Mouse (Mus musculus) E14TG2a.4 (cell line): ENCODE measurements around the gene Plcd1.

Experiments used
- H3K27me3 ChIP-seq: 2 replicates; pipeline ENCODE4 v1.6.1; 2014; ENCODE audit warnings: low read length, control low read depth; ENCODE audit not compliant: insufficient read depth
- H3K36me3 ChIP-seq: 2 replicates; pipeline ENCODE4 v1.6.1; 2014; ENCODE audit warnings: low read length, control low read depth; ENCODE audit not compliant: insufficient read depth
- H3K4me1 ChIP-seq: replicated peaks from 2 replicates; pipeline ENCODE4 v1.6.1; 2014; ENCODE audit warnings: low read depth, low read length, control low read depth
- H3K4me3 ChIP-seq: replicated peaks from 2 replicates; pipeline ENCODE4 v1.5.1; 2014; ENCODE audit warnings: mild to moderate bottlenecking, low read length
- H3K9me3 ChIP-seq: 2 replicates; pipeline ENCODE4 v1.6.1; 2014; ENCODE audit warnings: low read length, control low read depth
- CTCF ChIP-seq: conservative IDR thresholded peaks from 2 replicates; pipeline ENCODE4 v1.5.1; 2014; ENCODE audit warnings: low read length
- NANOG ChIP-seq: IDR thresholded peaks from 2 replicates; pipeline ENCODE4 v1.6.1; 2014; ENCODE audit warnings: borderline replicate concordance, low read length, mixed read lengths
- POU5F1 ChIP-seq: IDR thresholded peaks from 2 replicates; pipeline ENCODE4 v1.6.1; 2014; ENCODE audit warnings: low read length, borderline replicate concordance

Plcd1 gene

DNA sequence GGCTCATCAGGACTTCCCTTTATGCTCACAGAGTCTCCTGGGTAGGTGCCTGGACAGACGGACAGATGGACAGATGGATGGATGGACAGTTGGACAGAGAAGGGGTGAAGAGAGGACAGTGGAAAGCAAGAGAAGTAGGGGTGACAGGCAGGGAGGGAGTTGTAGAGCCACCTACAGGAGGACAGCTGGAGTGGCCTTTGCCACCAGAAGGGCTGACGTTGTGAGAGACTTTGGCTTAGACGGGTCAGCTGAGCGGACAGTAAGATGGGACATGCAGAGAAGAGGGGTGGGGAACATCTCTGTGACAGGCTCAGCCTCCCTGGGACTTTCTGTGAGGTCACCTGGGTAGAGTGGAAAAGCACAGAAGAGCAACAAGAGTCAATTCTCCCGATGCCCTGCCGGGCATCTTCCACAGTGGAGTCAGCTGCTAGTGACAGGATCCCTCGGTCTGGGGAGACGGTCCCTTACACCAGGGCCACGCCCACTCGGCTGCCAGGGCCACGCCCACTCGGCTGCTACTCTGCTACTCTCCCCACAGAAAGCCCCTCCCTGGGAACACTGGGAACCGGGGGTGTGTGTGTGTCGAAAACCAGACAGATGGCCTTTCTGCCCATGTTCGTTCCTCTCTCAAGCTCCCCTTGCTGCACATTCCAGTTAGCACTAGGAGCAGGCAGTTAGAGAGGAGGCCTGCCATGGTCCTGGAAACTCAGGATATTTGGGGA lies 7.0 kb upstream of the Plcd1 start:
- H3K36me3 ChIP-seq = no peaks in the 10 kb centered on the region
- H3K4me3 ChIP-seq = 0 out of 2 replicates have a peak overlapping the region, but pooled peaks have one; percentile 14
- no peaks in the 10 kb centered on the region for H3K9me3 ChIP-seq
- peaks cover 47% of the 10 kb centered on the region for H3K4me1 ChIP-seq
- H3K27me3 ChIP-seq = peaks cover 19% of the 10 kb centered on the region
- TF ChIP-seq NANOG (no peak), CTCF (no peak), POU5F1 (no peak)

DNA sequence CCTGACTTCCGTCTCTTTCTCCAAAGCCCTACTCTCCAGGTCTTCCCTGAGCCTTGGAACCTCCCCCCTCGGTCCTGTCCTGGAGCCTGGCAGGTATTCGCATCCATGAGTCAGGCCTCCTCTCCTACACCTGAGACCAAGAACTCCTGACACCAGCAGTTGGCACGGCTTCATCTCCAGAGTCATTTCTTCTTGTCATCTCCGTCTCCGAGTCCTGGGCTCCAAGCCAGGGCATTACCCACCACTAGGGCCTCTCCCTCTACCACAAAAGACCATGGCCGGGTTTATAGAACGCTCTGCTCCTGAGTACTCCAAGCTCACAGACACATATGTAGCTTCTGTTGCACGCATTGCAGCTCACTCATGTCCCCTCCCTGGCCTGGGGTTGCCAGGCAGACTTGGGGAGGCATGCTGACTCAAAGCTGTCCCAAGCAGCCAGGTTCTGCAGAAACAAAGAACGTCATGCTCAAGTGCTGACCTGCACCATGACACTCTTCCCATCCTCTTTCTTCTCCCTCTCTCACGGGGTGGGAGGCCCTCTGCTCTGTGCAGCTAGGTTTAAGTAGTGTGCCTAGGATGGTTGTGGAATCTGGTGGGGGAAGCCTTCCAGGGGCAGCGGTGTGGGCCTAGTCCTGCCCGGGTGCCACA lies 1.3 kb upstream of the Plcd1 start:
- Histone ChIP-seq H3K27me3 (peaks cover 48% of the 10 kb centered on the region), H3K36me3 (no peaks in the 10 kb centered on the region), H3K4me3 (no peak overlapping the region), H3K4me1 (peaks cover 66% of the 10 kb centered on the region), H3K9me3 (no peaks in the 10 kb centered on the region)
- no peak for TF ChIP-seq NANOG
- no peak for TF ChIP-seq POU5F1
- no peak for TF ChIP-seq CTCF

DNA sequence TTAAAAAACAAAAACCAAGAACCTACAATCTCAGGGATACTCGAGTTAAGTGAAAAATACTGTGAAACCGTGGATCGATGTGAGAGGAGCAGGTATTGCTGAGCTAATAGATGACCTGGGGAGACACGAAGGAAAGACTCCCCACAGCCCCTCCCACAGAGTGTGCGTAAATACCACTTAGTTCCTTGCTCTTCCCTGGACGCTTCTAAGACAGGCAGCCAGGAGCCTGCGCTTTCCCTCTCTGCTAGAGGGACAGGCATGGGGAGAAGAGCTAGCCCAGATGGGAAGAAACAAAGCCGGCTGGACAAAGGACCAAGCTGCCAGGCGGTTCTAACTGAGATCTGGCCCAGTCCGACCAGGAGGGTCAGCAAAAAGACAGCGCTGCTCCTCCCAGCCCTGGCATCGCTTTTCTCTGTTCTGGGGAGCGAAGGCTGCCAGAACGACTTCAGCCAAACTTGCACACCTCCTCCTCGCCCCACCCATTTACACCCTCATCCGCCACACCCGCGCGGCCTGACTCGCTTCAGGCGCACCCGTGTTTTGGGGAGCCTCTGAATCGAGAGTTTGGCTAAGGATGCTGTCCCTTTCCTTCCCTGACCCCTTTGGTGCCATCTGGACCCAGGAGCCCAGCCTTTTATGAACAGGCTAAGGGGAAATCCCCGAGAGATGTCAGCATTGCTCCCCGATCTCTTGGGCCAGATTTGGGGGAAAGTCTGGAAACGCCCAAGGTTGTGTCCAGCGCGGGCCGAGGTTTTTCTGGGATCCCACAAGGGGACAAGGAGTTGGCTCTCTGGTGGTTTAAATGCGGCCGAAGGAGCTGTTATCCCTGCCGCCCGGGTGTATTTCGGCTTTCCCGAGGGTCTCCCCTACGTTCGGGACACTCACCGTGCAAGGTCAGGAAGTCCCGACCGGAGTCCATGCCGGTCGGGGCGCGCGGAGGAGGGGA lies 556 bp downstream of the Plcd1 start:
- Histone ChIP-seq H3K27me3 (peaks cover 48% of the 10 kb centered on the region), H3K4me3 (peak overlapping the region; percentile 81), H3K4me1 (peaks cover 75% of the 10 kb centered on the region), H3K9me3 (no peaks in the 10 kb centered on the region), H3K36me3 (no peaks in the 10 kb centered on the region)
- TF ChIP-seq POU5F1 (no peak), CTCF (no peak)

DNA sequence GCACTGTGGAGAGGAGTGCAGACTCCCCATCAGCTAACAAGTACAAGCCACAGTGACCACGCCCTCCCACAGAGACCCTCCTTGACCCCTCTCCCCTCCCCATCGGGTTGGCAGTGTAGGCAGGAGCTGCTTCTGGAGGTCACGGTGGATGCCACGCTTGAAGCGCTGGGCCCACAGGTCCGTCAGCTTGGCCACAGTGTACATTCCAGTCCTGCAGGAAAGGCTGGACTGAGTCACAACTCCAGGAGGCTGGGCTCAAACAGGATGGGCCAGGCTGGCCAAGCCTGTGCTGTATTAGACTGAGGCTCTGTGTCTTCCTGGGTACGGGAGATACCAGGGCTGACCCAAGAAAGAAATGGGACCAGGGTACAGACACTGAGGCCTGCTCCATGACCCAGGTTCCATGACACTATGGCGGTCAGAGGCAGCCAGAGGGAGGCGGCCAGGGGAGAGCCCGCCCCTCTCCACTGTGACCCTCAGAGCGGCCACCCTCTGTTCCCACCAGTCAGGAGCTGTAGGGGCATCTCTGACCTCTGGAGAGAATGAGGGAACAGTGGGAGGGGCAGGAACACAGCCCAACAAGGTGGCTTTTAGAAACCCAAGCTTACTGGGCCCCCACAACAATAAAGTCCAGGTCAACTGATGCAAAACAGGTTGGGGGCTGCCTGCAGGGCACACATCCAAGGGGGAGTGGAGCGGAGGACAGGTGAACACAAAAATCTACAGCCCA lies 1.6 kb downstream of the Plcd1 start:
- Histone ChIP-seq H3K4me3 (0 out of 2 replicates have a peak overlapping the region, but pooled peaks have one; percentile 7), H3K9me3 (no peaks in the 10 kb centered on the region), H3K27me3 (peaks cover 48% of the 10 kb centered on the region), H3K36me3 (no peaks in the 10 kb centered on the region), H3K4me1 (peaks cover 82% of the 10 kb centered on the region)
- no peak for TF ChIP-seq NANOG

DNA sequence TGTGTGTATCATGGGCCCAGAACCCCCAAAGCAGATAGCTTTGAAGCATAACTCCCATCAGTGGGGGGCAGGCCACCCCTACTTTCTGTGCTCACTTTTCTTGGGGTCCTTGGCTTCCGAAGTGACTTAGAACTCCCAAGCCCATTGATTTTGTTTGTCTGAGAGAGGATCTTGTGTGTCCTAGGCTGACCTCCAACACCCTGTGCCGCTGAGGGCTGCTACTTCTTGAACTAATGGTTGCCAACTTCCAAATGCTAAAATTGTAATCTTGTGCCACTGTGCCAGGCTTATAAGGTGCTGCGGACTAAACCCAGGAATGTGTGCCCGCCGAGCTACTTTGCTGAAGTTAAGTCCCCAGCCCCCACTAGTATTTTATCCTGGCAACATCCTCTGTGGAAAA lies 2.8 kb downstream of the Plcd1 start:
- no peaks in the 10 kb centered on the region for H3K36me3 ChIP-seq
- no peaks in the 10 kb centered on the region for H3K9me3 ChIP-seq
- no peak for TF ChIP-seq POU5F1
- no peak for TF ChIP-seq NANOG
- TF ChIP-seq CTCF = no peak
- H3K4me1 ChIP-seq = peaks cover 88% of the 10 kb centered on the region
- peaks cover 44% of the 10 kb centered on the region for H3K27me3 ChIP-seq
- no peak overlapping the region for H3K4me3 ChIP-seq

DNA sequence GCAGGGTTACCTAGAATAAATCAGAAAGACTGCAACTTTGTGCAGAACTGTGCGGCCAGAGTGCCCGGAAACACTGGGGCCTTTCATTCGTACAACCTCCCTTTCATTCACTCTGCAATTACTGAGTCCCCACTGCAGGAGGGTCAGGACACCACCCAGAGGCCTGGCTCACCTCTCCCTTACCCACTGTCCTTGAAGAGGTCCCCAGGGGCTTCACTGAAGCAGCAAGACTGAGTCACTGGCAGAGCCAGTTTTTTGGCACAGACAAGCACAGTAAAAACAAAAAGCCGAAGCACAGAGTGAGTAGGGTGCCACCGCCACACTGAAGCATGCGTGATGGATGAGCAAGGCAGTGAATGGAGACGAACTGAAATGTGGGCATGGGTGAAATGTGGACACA lies 3.9 kb downstream of the Plcd1 start:
- Histone ChIP-seq H3K9me3 (no peaks in the 10 kb centered on the region), H3K27me3 (peaks cover 34% of the 10 kb centered on the region), H3K4me3 (no peak overlapping the region), H3K4me1 (peaks cover 89% of the 10 kb centered on the region), H3K36me3 (no peaks in the 10 kb centered on the region)
- TF ChIP-seq POU5F1 (no peak), CTCF (no peak), NANOG (no peak)

DNA sequence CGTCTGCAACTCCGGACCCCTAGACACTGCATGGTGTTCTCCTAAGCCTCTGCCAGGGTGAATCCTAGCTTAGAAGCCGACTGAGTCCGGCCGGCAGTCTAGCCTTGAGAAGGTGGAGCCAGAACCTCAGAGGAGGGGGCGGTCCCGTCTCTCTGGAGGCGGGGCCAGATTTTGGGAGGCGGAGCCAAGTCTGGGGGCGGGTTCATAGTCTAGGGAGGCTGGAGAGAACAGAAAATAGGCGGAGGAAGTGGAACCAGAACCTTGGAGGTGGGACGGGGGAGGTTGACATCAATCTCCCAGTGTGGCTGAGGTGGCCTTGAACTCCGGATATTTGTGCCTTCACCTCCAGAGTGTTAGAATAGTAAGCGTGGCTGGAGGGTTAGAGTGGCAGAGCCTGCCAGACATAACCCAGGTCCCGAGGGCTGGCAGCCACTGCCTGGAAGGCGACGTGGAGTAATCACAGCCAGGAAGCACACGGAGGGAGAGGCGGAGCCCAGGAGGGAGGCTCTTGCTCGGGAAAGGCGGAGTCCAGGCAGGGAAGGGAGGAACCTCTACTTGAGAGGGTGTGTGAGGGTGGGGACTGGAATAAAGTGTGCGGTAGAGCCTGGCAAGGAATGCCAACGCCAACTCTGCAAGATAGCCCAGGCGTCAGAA lies 5.0 kb downstream of the Plcd1 start:
- no peaks in the 10 kb centered on the region for H3K36me3 ChIP-seq
- H3K4me3 ChIP-seq = peak overlapping the region; percentile 80
- H3K4me1 ChIP-seq = peaks cover 93% of the 10 kb centered on the region
- no peaks in the 10 kb centered on the region for H3K9me3 ChIP-seq
- peaks cover 24% of the 10 kb centered on the region for H3K27me3 ChIP-seq
- no peak for TF ChIP-seq CTCF
- no peak for TF ChIP-seq POU5F1
- TF ChIP-seq NANOG = no peak

DNA sequence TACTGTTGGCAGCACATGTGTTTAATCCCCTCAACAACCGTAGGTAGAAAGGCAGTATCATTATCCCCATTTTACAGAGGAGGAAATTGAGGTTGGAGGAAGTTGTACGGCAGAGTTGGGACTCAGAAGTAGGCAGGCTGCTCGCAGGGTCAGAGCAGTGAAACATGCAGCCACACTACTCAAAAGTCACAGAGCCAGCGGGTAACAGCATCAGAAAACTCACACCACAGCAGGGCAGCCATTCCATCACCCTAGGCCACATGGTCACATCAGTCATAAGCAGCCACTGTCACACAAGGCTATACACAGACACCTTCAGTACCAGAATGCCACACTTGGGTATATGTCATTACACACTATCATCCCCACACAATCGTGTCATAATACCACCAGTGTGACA lies 6.0 kb downstream of the Plcd1 start:
- no peak for TF ChIP-seq NANOG
- no peak for TF ChIP-seq CTCF
- no peak for TF ChIP-seq POU5F1
- Histone ChIP-seq H3K9me3 (no peaks in the 10 kb centered on the region), H3K4me3 (peak overlapping the region; percentile 80), H3K27me3 (peaks cover 14% of the 10 kb centered on the region), H3K36me3 (no peaks in the 10 kb centered on the region), H3K4me1 (peaks cover 93% of the 10 kb centered on the region)
